Mouse (Mus musculus): ENCODE measurements around the gene Plxnb2. TPM values are rescaled to one million over a fixed set of nuclear protein-coding genes. Genes with fewer than 3 reads are reported as not detected.

Gene Plxnb2
- polyA plus RNA-seq, 1 experiment from 2014 or later, result 128 TPM

- no peak overlapping the region for H3K9ac ChIP-seq
- H3K36me3 ChIP-seq, result no peaks in the 10 kb centered on the region
- WGBS, result 9% methylated on average over 15 of the region's 16 CpGs
- H3K27me3 ChIP-seq (replicated peaks), result peaks cover 63% of the 10 kb centered on the region
- H3K4me1 ChIP-seq, result peaks cover 29% of the 10 kb centered on the region
- H3K27ac ChIP-seq, result no peak overlapping the region
- H3K4me3 ChIP-seq (replicated peaks), result peak overlapping the region; percentile 29
- H3K4me2 ChIP-seq, result peak overlapping the region; percentile 50
- no peak for ATAC-seq (ENCODE audit: insufficient read depth, low FRiP score, low read depth)
- no peaks in the 10 kb centered on the region for H3K9me3 ChIP-seq
Observed at GRCm38 (mm10) chr15:89147024-89147423, 33.6 kb downstream of the Plxnb2 start.

GRCm38 (mm10) chr15:89146537-89146936, 34.1 kb downstream of the Plxnb2 start:
- Histone ChIP-seq H3K9ac (no peak overlapping the region), H3K4me2 (peak overlapping the region; percentile 50), H3K27ac (no peak overlapping the region), H3K4me3 (replicated peaks) (peak overlapping the region; percentile 29), H3K27me3 (replicated peaks) (peaks cover 65% of the 10 kb centered on the region), H3K9me3 (no peaks in the 10 kb centered on the region), H3K4me1 (peaks cover 29% of the 10 kb centered on the region), H3K36me3 (no peaks in the 10 kb centered on the region)
- under 1% methylated on average over 27 of the region's 27 CpGs for WGBS
- peak; percentile 41; the same call in 1 of the 2 replicates for ATAC-seq (ENCODE audit: insufficient read depth, low FRiP score, low read depth)

- Histone ChIP-seq H3K9me3 (no peaks in the 10 kb centered on the region), H3K36me3 (no peaks in the 10 kb centered on the region), H3K4me2 (0 out of 2 replicates have a peak overlapping the region, but pooled peaks have one; percentile 50), H3K4me3 (replicated peaks) (no peak overlapping the region), H3K4me1 (peaks cover 32% of the 10 kb centered on the region), H3K27me3 (replicated peaks) (peaks cover 72% of the 10 kb centered on the region), H3K9ac (no peak overlapping the region), H3K27ac (no peak overlapping the region)
- ATAC-seq (ENCODE audit: insufficient read depth, low FRiP score, low read depth), result no peak
- 65% methylated on average over 24 of the region's 24 CpGs for WGBS
Observed at GRCm38 (mm10) chr15:89145813-89146350, 34.7 kb downstream of the Plxnb2 start.

GRCm38 (mm10) chr15:89144965-89145364, 35.6 kb downstream of the Plxnb2 start:
- H3K9me3 ChIP-seq, result no peaks in the 10 kb centered on the region
- ATAC-seq (ENCODE audit: insufficient read depth, low FRiP score, low read depth), result no peak
- no peak overlapping the region for H3K27ac ChIP-seq
- H3K9ac ChIP-seq, result no peak overlapping the region
- no peaks in the 10 kb centered on the region for H3K36me3 ChIP-seq
- H3K27me3 ChIP-seq (replicated peaks), result peaks cover 80% of the 10 kb centered on the region
- H3K4me3 ChIP-seq (replicated peaks), result no peak overlapping the region
- H3K4me1 ChIP-seq, result peaks cover 36% of the 10 kb centered on the region
- H3K4me2 ChIP-seq, result no peak overlapping the region
- 86% methylated on average over 11 of the region's 11 CpGs for WGBS

GRCm38 (mm10) chr15:89143134-89143533, 37.5 kb downstream of the Plxnb2 start:
- Histone ChIP-seq H3K27me3 (replicated peaks) (peaks cover 81% of the 10 kb centered on the region), H3K9me3 (no peaks in the 10 kb centered on the region), H3K4me1 (peaks cover 27% of the 10 kb centered on the region), H3K9ac (no peak overlapping the region), H3K4me3 (replicated peaks) (no peak overlapping the region), H3K4me2 (no peak overlapping the region), H3K27ac (no peak overlapping the region), H3K36me3 (no peaks in the 10 kb centered on the region)
- ATAC-seq (ENCODE audit: insufficient read depth, low FRiP score, low read depth), result no peak
- WGBS, result 73% methylated on average over 2 of the region's 2 CpGs

- Histone ChIP-seq H3K27me3 (replicated peaks) (peaks cover 71% of the 10 kb centered on the region), H3K4me1 (peaks cover 21% of the 10 kb centered on the region)
- WGBS, result 48% methylated on average over 4 of the region's 4 CpGs
Observed at GRCm38 (mm10) chr15:89141905-89142304, 38.7 kb downstream of the Plxnb2 start.

GRCm38 (mm10) chr15:89141443-89141842, 39.1 kb downstream of the Plxnb2 start:
- WGBS, result 19% methylated on average over 5 of the region's 5 CpGs
- ATAC-seq (ENCODE audit: insufficient read depth, low FRiP score, low read depth), result no peak
- Histone ChIP-seq H3K36me3 (no peaks in the 10 kb centered on the region), H3K4me3 (replicated peaks) (no peak overlapping the region), H3K9ac (no peak overlapping the region), H3K27me3 (replicated peaks) (peaks cover 67% of the 10 kb centered on the region), H3K4me1 (peaks cover 17% of the 10 kb centered on the region), H3K4me2 (no peak overlapping the region), H3K9me3 (no peaks in the 10 kb centered on the region), H3K27ac (no peak overlapping the region)

More at GRCm38 (mm10) chr15:89141905-89142304, 38.7 kb downstream of the Plxnb2 start:
- no peak for ATAC-seq (ENCODE audit: insufficient read depth, low FRiP score, low read depth)
- no peak overlapping the region for H3K27ac ChIP-seq
- H3K36me3 ChIP-seq, result no peaks in the 10 kb centered on the region
- H3K9me3 ChIP-seq, result no peaks in the 10 kb centered on the region
- H3K4me2 ChIP-seq, result no peak overlapping the region
- no peak overlapping the region for H3K4me3 ChIP-seq (replicated peaks)
- H3K9ac ChIP-seq, result no peak overlapping the region

- no peaks in the 10 kb centered on the region for H3K9me3 ChIP-seq
- no peaks in the 10 kb centered on the region for H3K36me3 ChIP-seq
- peak within 1 kb of the TSS; percentile 51 for H3K4me3 ChIP-seq (replicated peaks)
- H3K27me3 ChIP-seq (replicated peaks), result peaks cover 60% of the 10 kb centered on the region
- H3K4me2 ChIP-seq, result peak within 1 kb of the TSS; percentile 91
- WGBS, result under 1% methylated on average over 21 of the region's 21 CpGs
- peaks cover 14% of the 10 kb centered on the region for H3K4me1 ChIP-seq
- no peak within 1 kb of the TSS for H3K27ac ChIP-seq
- H3K9ac ChIP-seq, result no peak within 1 kb of the TSS; the same call in 1 of the 2 replicates
- ATAC-seq (ENCODE audit: insufficient read depth, low FRiP score, low read depth), result peak; percentile 48; the same call in 1 of the 2 replicates
Observed at GRCm38 (mm10) chr15:89140659-89141252, 39.8 kb downstream of the Plxnb2 start, which contains the start of gene Mapk12. Gene Mapk12 (minus strand): TSS chr15:89140703.

- under 1% methylated on average over 44 of the region's 53 CpGs for WGBS
- Histone ChIP-seq H3K9me3 (no peaks in the 10 kb centered on the region), H3K9ac (no peak overlapping the region; the same call in 1 of the 2 replicates), H3K4me3 (replicated peaks) (peak overlapping the region; percentile 51), H3K4me2 (peak overlapping the region; percentile 91), H3K27ac (no peak overlapping the region), H3K4me1 (peaks cover 14% of the 10 kb centered on the region), H3K36me3 (no peaks in the 10 kb centered on the region), H3K27me3 (replicated peaks) (peaks cover 54% of the 10 kb centered on the region)
- peak; percentile 15; the same call in 1 of the 2 replicates for ATAC-seq (ENCODE audit: insufficient read depth, low FRiP score, low read depth)
Observed at GRCm38 (mm10) chr15:89140048-89140658, 40.4 kb downstream of the Plxnb2 start.

- no peak overlapping the region for H3K9ac ChIP-seq
- WGBS, result 89% methylated on average over 6 of the region's 6 CpGs
- H3K4me2 ChIP-seq, result no peak overlapping the region
- no peaks in the 10 kb centered on the region for H3K36me3 ChIP-seq
- ATAC-seq (ENCODE audit: insufficient read depth, low FRiP score, low read depth), result no peak
- H3K9me3 ChIP-seq, result no peaks in the 10 kb centered on the region
- no peak overlapping the region for H3K4me3 ChIP-seq (replicated peaks)
- H3K27me3 ChIP-seq (replicated peaks), result peaks cover 43% of the 10 kb centered on the region
- no peak overlapping the region for H3K27ac ChIP-seq
- H3K4me1 ChIP-seq, result peaks cover 14% of the 10 kb centered on the region
Observed at GRCm38 (mm10) chr15:89138531-89138930, 42.1 kb downstream of the Plxnb2 start.

- no peak for ATAC-seq (ENCODE audit: insufficient read depth, low FRiP score, low read depth)
- Histone ChIP-seq H3K4me1 (peaks cover 14% of the 10 kb centered on the region), H3K36me3 (no peaks in the 10 kb centered on the region)
Observed at GRCm38 (mm10) chr15:89138046-89138405, 42.6 kb downstream of the Plxnb2 start.

GRCm38 (mm10) chr15:89137378-89138045, 43.1 kb downstream of the Plxnb2 start:
- peaks cover 40% of the 10 kb centered on the region for H3K27me3 ChIP-seq (replicated peaks)
- H3K9ac ChIP-seq, result no peak overlapping the region
- no peaks in the 10 kb centered on the region for H3K36me3 ChIP-seq
- H3K4me2 ChIP-seq, result no peak overlapping the region
- no peak for ATAC-seq (ENCODE audit: insufficient read depth, low FRiP score, low read depth)
- H3K4me1 ChIP-seq, result peaks cover 14% of the 10 kb centered on the region
- H3K9me3 ChIP-seq, result no peaks in the 10 kb centered on the region
- WGBS, result 70% methylated on average over 11 of the region's 11 CpGs
- no peak overlapping the region for H3K4me3 ChIP-seq (replicated peaks)
- H3K27ac ChIP-seq, result no peak overlapping the region

More at GRCm38 (mm10) chr15:89138046-89138405, 42.6 kb downstream of the Plxnb2 start:
- no peak overlapping the region for H3K9ac ChIP-seq
- H3K4me2 ChIP-seq, result no peak overlapping the region
- H3K27ac ChIP-seq, result no peak overlapping the region
- H3K27me3 ChIP-seq (replicated peaks), result peaks cover 43% of the 10 kb centered on the region
- H3K9me3 ChIP-seq, result no peaks in the 10 kb centered on the region
- no peak overlapping the region for H3K4me3 ChIP-seq (replicated peaks)
- WGBS, result 80% methylated on average over 7 of the region's 7 CpGs

All from stomach, embryonic 15.5 days (tissue).